Mouse (Mus musculus): Measurements from ENCODE around the gene Ap1s1.

GRCm38 (mm10) chr5:137031076-137032032 lies 14.6 kb downstream of the Ap1s1 start:
- no peak for TF ChIP-seq EP300 (IDR thresholded peaks at IDR 0.05; ENCODE audit: low read depth)
- no peak for TF ChIP-seq CTCF (IDR thresholded peaks at IDR 0.05; ENCODE audit: low read depth)
